18 mouse cellular contexts compared by ENCODE assay signal in genomic region chr14:99206591-99206990, GRCm38 (mm10).
A peak's percentile ranks its signal among the peaks of the same experiment; 100 is the strongest.
DNase-seq lines count a peak whose midpoint lies in the region; ATAC-seq and TF ChIP-seq lines count a peak whose summit lies in the region.
"Had no signal": no experiment of that assay in that cellular context is flagged by ENCODE, and none has a peak within 500 bp of the region (broad histone marks: within the 10 kb centered on the region; RNA-seq: fewer than 3 reads in every experiment).

No protein-coding gene starts in this region.

- 71% methylated on average over 5 of the region's 5 CpGs for WGBS in intestine, embryonic 16.5 days
- WGBS in hindbrain, embryonic 11.5 days: 96% methylated on average over 5 of the region's 5 CpGs
- 90% methylated on average over 5 of the region's 5 CpGs for WGBS in midbrain, postnatal 0 days

- no peak overlapping the region for H3K27ac ChIP-seq in ES-Bruce4 (ENCODE audit: insufficient read depth, low read length)
- no peak overlapping the region for H3K27ac ChIP-seq in intestine, embryonic 16.5 days (ENCODE audit: low read length)
- H3K27ac ChIP-seq in hindbrain, embryonic 11.5 days (ENCODE audit: low read depth, low read length): no peak overlapping the region
- H3K27ac ChIP-seq in midbrain, postnatal 0 days (ENCODE audit: low read depth, low read length): no peak overlapping the region
- H3K27ac ChIP-seq: forebrain, embryonic 12.5 days; hindbrain, embryonic 10.5 days had no signal

- no peak for TF ChIP-seq POLR2A in ES-Bruce4 (IDR thresholded peaks at IDR 0.05; ENCODE audit: insufficient read depth, low read length)

- no peaks in the 10 kb centered on the region for H3K9me3 ChIP-seq in ES-Bruce4 (replicated peaks; ENCODE audit: control insufficient read depth, insufficient read depth, low read length, poor library complexity, severe bottlenecking)
- H3K9me3 ChIP-seq in intestine, embryonic 16.5 days (ENCODE audit: control insufficient read depth, low read length): no peaks in the 10 kb centered on the region
- no peaks in the 10 kb centered on the region for H3K9me3 ChIP-seq in hindbrain, embryonic 11.5 days (ENCODE audit: control insufficient read depth, low read length)
- no peaks in the 10 kb centered on the region for H3K9me3 ChIP-seq in midbrain, postnatal 0 days (ENCODE audit: low read length)
- H3K9me3 ChIP-seq: forebrain, embryonic 12.5 days; heart, embryonic 12.5 days; hindbrain, embryonic 10.5 days had no signal

- H3K36me3 ChIP-seq in ES-Bruce4 (ENCODE audit: control insufficient read depth, insufficient read depth, low read length, poor library complexity, severe bottlenecking): no peaks in the 10 kb centered on the region; the same call in 1 of the 2 replicates
- H3K36me3 ChIP-seq in intestine, embryonic 16.5 days (ENCODE audit: control insufficient read depth, insufficient read depth, low read length): 0 out of 2 replicates have a peak, but pooled peaks cover 4% of the 10 kb centered on the region
- H3K36me3 ChIP-seq in hindbrain, embryonic 11.5 days (ENCODE audit: control insufficient read depth, insufficient read depth, low read length): no peaks in the 10 kb centered on the region
- H3K36me3 ChIP-seq in midbrain, postnatal 0 days (ENCODE audit: insufficient read depth, low read length): peaks cover 2% of the 10 kb centered on the region; the same call in 1 of the 2 replicates

- 0 out of 2 replicates have a peak, but pooled peaks have one; percentile 46 for TF ChIP-seq EP300 in ES-Bruce4 (IDR thresholded peaks at IDR 0.05; ENCODE audit: insufficient read depth, low read depth, low read length)

- DNase-seq in kidney, adult 9 months: peak; percentile 16
- DNase-seq in kidney, postnatal 25 days: no peak
- peak; percentile 35 for DNase-seq in ES-CJ7 (ENCODE audit: low read depth, low spot score)
- DNase-seq in hindbrain, embryonic 11.5 days (ENCODE audit: low spot score): no peak
- no peak for DNase-seq in midbrain, postnatal 0 days (ENCODE audit: low spot score)
- DNase-seq: adrenal gland, adult 2 months; adrenal gland, postnatal 36 days; cerebellum, adult 2 months; cerebellum, postnatal 10 days; gastrocnemius, postnatal 10 days had no signal

- no peaks in the 10 kb centered on the region for H3K4me1 ChIP-seq in ES-Bruce4 (ENCODE audit: control insufficient read depth, insufficient read depth, low read length)
- H3K4me1 ChIP-seq in intestine, embryonic 16.5 days (ENCODE audit: control insufficient read depth, insufficient read depth, low read length): no peaks in the 10 kb centered on the region
- no peaks in the 10 kb centered on the region for H3K4me1 ChIP-seq in hindbrain, embryonic 11.5 days (replicated peaks; ENCODE audit: control insufficient read depth, insufficient read depth, low read length)
- no peaks in the 10 kb centered on the region for H3K4me1 ChIP-seq in midbrain, postnatal 0 days (ENCODE audit: insufficient read depth, low read length)
- H3K4me1 ChIP-seq: forebrain, embryonic 12.5 days; heart, embryonic 12.5 days; hindbrain, embryonic 10.5 days had no signal

- TF ChIP-seq CTCF in ES-Bruce4 (IDR thresholded peaks at IDR 0.05; ENCODE audit: low read depth, low read length): no peak
- no peak for TF ChIP-seq CTCF in midbrain, postnatal 0 days (IDR thresholded peaks at IDR 0.05)

- peak; percentile 95 for ATAC-seq in intestine, embryonic 16.5 days
- no peak for ATAC-seq in hindbrain, embryonic 11.5 days (ENCODE audit: low FRiP score)
- no peak for ATAC-seq in midbrain, postnatal 0 days (ENCODE audit: low FRiP score)
- ATAC-seq: forebrain, embryonic 16.5 days; hindbrain, embryonic 16.5 days; inflammation-experienced regulatory T-cells, adult 6 months had no signal

- no peak overlapping the region for H3K9ac ChIP-seq in ES-Bruce4 (ENCODE audit: low read depth, poor library complexity, severe bottlenecking)
- H3K9ac ChIP-seq in intestine, embryonic 16.5 days (ENCODE audit: low read depth, low read length): no peak overlapping the region
- H3K9ac ChIP-seq in hindbrain, embryonic 11.5 days (ENCODE audit: low read depth, low read length): no peak overlapping the region
- H3K9ac ChIP-seq in midbrain, postnatal 0 days (replicated peaks; ENCODE audit: low read length, poor library complexity, severe bottlenecking): no peak overlapping the region
- H3K9ac ChIP-seq: forebrain, embryonic 12.5 days; heart, embryonic 12.5 days had no signal

- no peak overlapping the region for H3K4me3 ChIP-seq in ES-Bruce4 (ENCODE audit: low read depth, low read length)
- H3K4me3 ChIP-seq in intestine, embryonic 16.5 days (ENCODE audit: low read length): no peak overlapping the region
- H3K4me3 ChIP-seq in hindbrain, embryonic 11.5 days (ENCODE audit: low read depth, low read length): no peak overlapping the region
- H3K4me3 ChIP-seq in midbrain, postnatal 0 days (ENCODE audit: low read depth, low read length): no peak overlapping the region
- H3K4me3 ChIP-seq: forebrain, embryonic 12.5 days; heart, embryonic 12.5 days; hindbrain, embryonic 10.5 days had no signal

- no peak overlapping the region for H3K4me2 ChIP-seq in intestine, embryonic 16.5 days (ENCODE audit: low read depth, low read length)
- no peak overlapping the region for H3K4me2 ChIP-seq in hindbrain, embryonic 11.5 days (replicated peaks; ENCODE audit: low read depth, low read length)
- H3K4me2 ChIP-seq in midbrain, postnatal 0 days (ENCODE audit: low read depth, low read length, poor library complexity, severe bottlenecking): no peak overlapping the region
- H3K4me2 ChIP-seq: forebrain, embryonic 12.5 days; heart, embryonic 12.5 days had no signal

- H3K27me3 ChIP-seq in ES-Bruce4 (ENCODE audit: control insufficient read depth, insufficient read depth, low read length, poor library complexity, severe bottlenecking): no peaks in the 10 kb centered on the region
- H3K27me3 ChIP-seq in intestine, embryonic 16.5 days (replicated peaks; ENCODE audit: control insufficient read depth, insufficient read depth, low read length): no peaks in the 10 kb centered on the region
- no peaks in the 10 kb centered on the region for H3K27me3 ChIP-seq in hindbrain, embryonic 11.5 days (ENCODE audit: control insufficient read depth, insufficient read depth, low read length)
- no peaks in the 10 kb centered on the region for H3K27me3 ChIP-seq in midbrain, postnatal 0 days (ENCODE audit: insufficient read depth, low read length)
- H3K27me3 ChIP-seq: forebrain, embryonic 12.5 days; heart, embryonic 12.5 days had no signal

Comparison
In these comparisons a context has a peak if more than half of its experiments do, and no peak if none do; other contexts are left out.
1. DNase-seq: peak in kidney, adult 9 months (single experiment) and ES-CJ7 (single experiment); none in kidney, postnatal 25 days (0 of 2), hindbrain, embryonic 11.5 days (single experiment) and midbrain, postnatal 0 days (single experiment).